Mouse (Mus musculus): Measurements from ENCODE around the gene Nr4a1.
A peak's percentile ranks its signal among the peaks of the same experiment; 100 is the strongest.

Nr4a1 gene

GRCm38 (mm10) chr15:101253886-101254795 is at the start of gene Nr4a1:
TSS of gene Nr4a1 (plus strand) at chr15:101254269.
- peak; percentile 99 for DNase-seq

GRCm38 (mm10) chr15:101204781-101205180 is 49.3 kb upstream of the Nr4a1 start:
- DNase-seq, result no peak

- no peak for DNase-seq
Measured at GRCm38 (mm10) chr15:101210228-101210627, 43.8 kb upstream of the Nr4a1 start.

- peak; percentile 97 for DNase-seq
Measured at GRCm38 (mm10) chr15:101210998-101211613, 43.0 kb upstream of the Nr4a1 start.

- DNase-seq, result peak; percentile 95
Measured at GRCm38 (mm10) chr15:101212435-101212834, 41.6 kb upstream of the Nr4a1 start.

GRCm38 (mm10) chr15:101215136-101215535 is 38.9 kb upstream of the Nr4a1 start:
- DNase-seq, result no peak

- no peak for DNase-seq
Measured at GRCm38 (mm10) chr15:101216036-101216435, 38.0 kb upstream of the Nr4a1 start.

- no peak for DNase-seq
Measured at GRCm38 (mm10) chr15:101220905-101221297, 33.2 kb upstream of the Nr4a1 start.

- DNase-seq, result peak; percentile 98
Measured at GRCm38 (mm10) chr15:101221298-101222104, 32.6 kb upstream of the Nr4a1 start.

GRCm38 (mm10) chr15:101222897-101223482 is 31.1 kb upstream of the Nr4a1 start:
- peak; percentile 94 for DNase-seq

GRCm38 (mm10) chr15:101223596-101223995 is 30.5 kb upstream of the Nr4a1 start:
- no peak for DNase-seq

GRCm38 (mm10) chr15:101224006-101224906 is 29.8 kb upstream of the Nr4a1 start, which contains the start of gene Grasp:
TSS of gene Grasp (plus strand) at chr15:101224188.
- peak; percentile 100 for DNase-seq

GRCm38 (mm10) chr15:101224977-101225376 is 29.1 kb upstream of the Nr4a1 start:
- peak; percentile 97 for DNase-seq

GRCm38 (mm10) chr15:101227971-101228370 is 26.1 kb upstream of the Nr4a1 start:
- DNase-seq, result peak; percentile 99

GRCm38 (mm10) chr15:101228866-101229590 is 25.0 kb upstream of the Nr4a1 start:
- peak; percentile 97 for DNase-seq

- peak; percentile 91 for DNase-seq
Measured at GRCm38 (mm10) chr15:101230503-101230902, 23.6 kb upstream of the Nr4a1 start.

GRCm38 (mm10) chr15:101230995-101231647 is 22.9 kb upstream of the Nr4a1 start:
- DNase-seq, result peak; percentile 91

- peak; percentile 89 for DNase-seq
Measured at GRCm38 (mm10) chr15:101231648-101232180, 22.4 kb upstream of the Nr4a1 start.

- no peak for DNase-seq
Measured at GRCm38 (mm10) chr15:101232607-101233006, 21.5 kb upstream of the Nr4a1 start.

GRCm38 (mm10) chr15:101233183-101233582 is 20.9 kb upstream of the Nr4a1 start:
- DNase-seq, result no peak
